Mouse (Mus musculus) lung, adult 2 months (tissue): Measurements from ENCODE around the gene Fam124a.

Experiments
- CTCF ChIP-seq: fragments of 200-500 bp; IDR thresholded peaks from 2 replicates; pipeline ENCODE4 v1.5.1; 2011; ENCODE audit warnings: mild to moderate bottlenecking, low read length, control low read depth; ENCODE audit not compliant: insufficient read depth
- POLR2A ChIP-seq: fragments of 200-500 bp; IDR thresholded peaks from 2 replicates; pipeline ENCODE4 v1.6.1; 2011; ENCODE audit warnings: low read depth, mild to moderate bottlenecking, control low read depth, low read length, borderline replicate concordance; ENCODE audit errors: extremely low read depth

DNA sequence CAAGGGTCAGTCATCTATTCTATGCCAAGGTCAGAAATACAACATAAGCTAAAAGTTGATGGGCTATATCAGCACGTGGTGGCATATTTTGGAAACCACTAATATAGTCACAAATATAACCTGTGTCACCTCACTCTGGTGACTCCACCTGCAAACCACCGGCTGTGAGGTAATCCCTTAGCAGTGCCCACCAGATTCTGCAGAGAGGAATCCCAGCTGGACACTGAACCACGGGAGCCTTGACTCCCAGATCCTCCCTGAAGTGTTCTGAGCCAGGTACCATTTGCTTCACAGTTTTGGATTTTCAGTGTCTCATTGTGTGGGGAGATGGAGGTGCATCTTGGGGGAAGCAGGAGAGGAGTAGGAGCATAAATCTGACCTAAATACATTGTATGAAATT lies 94.8 kb downstream of the Fam124a start:
- TF ChIP-seq CTCF (no peak), POLR2A (no peak)
